Mouse (Mus musculus): Measurements from ENCODE around the gene Smarcal1. TPM values are rescaled to one million over a fixed set of nuclear protein-coding genes. Genes with fewer than 3 reads are reported as not detected.
A peak's percentile ranks its signal among the peaks of the same experiment; 100 is the strongest.

The Smarcal1 gene
- polyA plus RNA-seq (2014; fragmentation: Nextera tagmentation; extraction: Ambion mirVana): 33.5 and 34.2 TPM in 2 replicates

DNA sequence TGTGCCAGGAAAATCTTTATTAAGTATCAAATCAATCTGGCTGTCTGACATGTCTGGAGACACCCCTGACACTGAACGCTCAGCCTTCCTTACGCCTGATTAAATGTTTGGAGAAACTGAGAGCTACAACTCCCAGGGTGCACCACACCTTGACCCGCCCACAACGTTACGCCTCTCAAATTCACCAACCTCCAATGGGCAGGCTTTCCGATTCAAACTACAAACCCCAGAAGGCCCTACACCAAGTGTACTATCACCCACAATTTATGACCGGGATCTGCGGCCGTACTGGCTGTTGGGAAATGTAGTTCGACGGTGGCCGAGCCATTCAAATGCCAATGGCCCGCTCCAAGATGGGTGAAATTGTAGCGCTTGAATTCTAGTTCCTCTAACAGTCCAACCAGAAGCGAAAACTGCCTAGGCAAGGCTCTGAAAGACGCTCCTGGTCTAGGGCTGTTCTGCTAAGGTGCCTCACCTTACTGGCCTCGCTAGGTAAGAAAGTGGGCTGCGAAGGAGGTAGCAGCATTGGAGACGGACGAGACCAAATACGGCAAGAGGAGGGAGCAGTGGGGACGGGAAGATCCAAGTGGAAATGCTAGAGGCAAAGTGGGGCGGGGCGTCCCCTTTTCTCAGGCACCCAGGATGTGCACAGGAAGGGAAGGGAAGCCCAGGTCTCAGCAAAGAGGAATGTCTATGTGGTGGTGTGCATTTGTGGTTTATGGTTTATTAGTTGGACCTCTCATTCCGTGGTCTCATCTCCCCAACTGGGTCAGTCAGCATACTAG lies at the start of gene Smarcal1:
Gene Smarcal1, plus strand, starts transcription at position 305 of the 785 bp plus-strand sequence.
- ATAC-seq (ENCODE audit: insufficient read depth, low FRiP score, low TSS enrichment) (peak; percentile 99), DNase-seq (ENCODE audit: low spot score) (peak; percentile 94)
- under 1% methylated on average over 25 of the region's 25 CpGs for WGBS
- Histone ChIP-seq H3K4me3 (ENCODE audit: low read depth, low read length) (peak within 1 kb of the TSS; percentile 60), H3K4me2 (ENCODE audit: low read depth) (peak within 1 kb of the TSS; percentile 61), H3K36me3 (ENCODE audit: control insufficient read depth, insufficient read depth, low read length) (peaks cover 2% of the 10 kb centered on the region; the same call in 1 of the 2 replicates), H3K27me3 (ENCODE audit: control insufficient read depth, insufficient read depth, low read length) (no peaks in the 10 kb centered on the region), H3K27ac (ENCODE audit: low read depth, low read length) (peak within 1 kb of the TSS; percentile 68; the same call in 1 of the 2 replicates), H3K9ac (ENCODE audit: low read length) (peak within 1 kb of the TSS; percentile 69), H3K9me3 (ENCODE audit: control insufficient read depth, low read length) (no peaks in the 10 kb centered on the region), H3K4me1 (ENCODE audit: control insufficient read depth, insufficient read depth, low read length) (peaks cover 4% of the 10 kb centered on the region; the same call in 1 of the 2 replicates)

GRCm38 (mm10) chr1:72533439-72533838 lies 49.6 kb upstream of the Smarcal1 start:
- DNase-seq (ENCODE audit: low spot score): no peak
- H3K4me3 ChIP-seq (ENCODE audit: low read depth, low read length): peak overlapping the region; percentile 13; the same call in 1 of the 2 replicates
- H3K4me2 ChIP-seq (ENCODE audit: low read depth): peak overlapping the region; percentile 28
- H3K27me3 ChIP-seq (ENCODE audit: control insufficient read depth, insufficient read depth, low read length): peaks cover 8% of the 10 kb centered on the region; the same call in 1 of the 2 replicates
- H3K9ac ChIP-seq (ENCODE audit: low read length): no peak overlapping the region
- no peak for ATAC-seq (ENCODE audit: insufficient read depth, low FRiP score, low TSS enrichment)
- no peak overlapping the region for H3K27ac ChIP-seq (ENCODE audit: low read depth, low read length)
- H3K9me3 ChIP-seq (ENCODE audit: control insufficient read depth, low read length): no peaks in the 10 kb centered on the region
- peaks cover 9% of the 10 kb centered on the region; the same call in 1 of the 2 replicates for H3K4me1 ChIP-seq (ENCODE audit: control insufficient read depth, insufficient read depth, low read length)
- H3K36me3 ChIP-seq (ENCODE audit: control insufficient read depth, insufficient read depth, low read length): no peaks in the 10 kb centered on the region

DNA sequence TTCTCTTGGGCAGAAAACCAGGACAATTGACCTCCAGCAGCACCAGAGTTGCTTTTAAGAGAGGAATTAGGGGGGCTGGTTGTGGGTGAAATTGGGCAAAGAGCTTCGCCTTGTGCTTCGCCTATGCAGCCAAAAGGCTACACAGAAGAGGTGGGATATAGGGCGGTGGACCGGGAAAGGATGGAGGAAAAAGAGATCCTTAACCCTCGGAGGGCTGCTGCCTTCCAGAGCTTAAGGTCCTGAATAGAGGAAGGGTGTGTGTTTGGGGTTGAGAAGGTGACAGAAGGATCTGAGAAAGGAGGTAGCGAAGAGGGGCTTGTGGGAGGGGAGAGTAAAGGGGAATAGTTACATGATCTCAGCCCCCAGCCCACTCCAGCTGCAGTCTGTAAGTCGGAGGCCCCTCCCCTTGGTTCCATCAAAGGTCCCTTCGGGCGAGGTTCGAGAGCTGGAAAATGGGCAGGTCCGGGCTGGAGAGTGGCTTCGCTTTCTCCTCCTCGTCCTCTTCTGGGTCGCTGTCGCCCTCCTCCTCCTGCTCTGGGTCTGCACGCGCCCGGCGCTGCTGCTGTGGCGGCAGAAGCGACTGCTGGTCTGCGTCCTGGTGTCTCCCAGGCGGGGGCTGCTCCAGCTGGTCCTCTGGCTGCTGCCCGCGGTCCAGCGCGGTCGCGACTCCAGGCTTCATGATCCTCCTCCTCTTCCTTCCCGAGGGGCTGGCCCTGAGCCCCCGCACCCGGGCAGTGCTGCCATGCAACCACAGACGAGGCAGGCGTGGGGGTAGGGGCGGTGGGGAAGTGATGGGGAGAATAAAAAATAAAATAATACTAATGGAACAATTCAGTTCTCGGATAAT lies 47.1 kb upstream of the Smarcal1 start:
- DNase-seq (ENCODE audit: low spot score): peak; percentile 63
- H3K27me3 ChIP-seq (ENCODE audit: control insufficient read depth, insufficient read depth, low read length): peaks cover 8% of the 10 kb centered on the region; the same call in 1 of the 2 replicates
- H3K4me2 ChIP-seq (ENCODE audit: low read depth): peak overlapping the region; percentile 79
- H3K4me1 ChIP-seq (ENCODE audit: control insufficient read depth, insufficient read depth, low read length): peaks cover 9% of the 10 kb centered on the region; the same call in 1 of the 2 replicates
- H3K36me3 ChIP-seq (ENCODE audit: control insufficient read depth, insufficient read depth, low read length): no peaks in the 10 kb centered on the region
- WGBS: 2% methylated on average over 35 of the region's 36 CpGs
- peak overlapping the region; percentile 64 for H3K27ac ChIP-seq (ENCODE audit: low read depth, low read length)
- ATAC-seq (ENCODE audit: insufficient read depth, low FRiP score, low TSS enrichment): peak; percentile 70
- H3K4me3 ChIP-seq (ENCODE audit: low read depth, low read length): peak overlapping the region; percentile 33
- peak overlapping the region; percentile 57 for H3K9ac ChIP-seq (ENCODE audit: low read length)
- no peaks in the 10 kb centered on the region for H3K9me3 ChIP-seq (ENCODE audit: control insufficient read depth, low read length)

DNA sequence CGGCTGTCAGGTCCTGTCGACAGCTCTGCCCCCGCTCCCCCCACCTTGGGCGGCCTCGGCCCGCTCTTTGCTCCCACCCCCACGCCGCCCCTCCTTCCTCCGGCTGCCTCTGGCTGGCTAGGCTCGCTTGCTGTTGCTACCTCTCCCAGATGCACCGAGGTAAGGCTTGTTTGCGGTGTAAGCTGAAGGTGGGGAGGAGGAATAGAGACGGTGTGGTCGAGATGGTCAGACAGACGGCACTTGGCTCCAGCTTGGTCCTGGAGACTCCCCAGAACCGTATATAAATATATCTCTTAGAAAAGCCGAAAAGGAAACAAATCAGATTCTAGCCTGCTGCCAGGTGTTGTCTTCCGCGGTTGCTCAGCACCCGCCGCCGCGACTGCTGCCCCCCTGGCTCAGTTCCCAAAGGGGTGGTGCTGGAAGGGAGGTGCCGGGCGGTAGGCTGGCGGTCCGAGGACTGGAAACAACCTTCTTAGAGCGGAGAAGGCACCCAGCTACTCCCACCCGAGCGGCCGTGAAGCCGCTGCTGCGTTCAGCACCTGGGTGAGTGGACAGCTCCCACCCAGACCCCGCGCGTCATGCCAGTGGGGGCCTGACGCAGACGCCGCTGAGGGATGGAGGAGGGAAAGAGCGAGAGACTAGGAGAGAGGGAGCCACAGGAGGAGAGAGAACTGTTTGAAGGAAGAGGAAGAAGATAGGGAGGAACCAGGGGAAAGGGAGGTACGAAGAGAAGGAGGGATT lies 46.3 kb upstream of the Smarcal1 start, which contains the start of gene March4:
Gene March4, minus strand, starts transcription at position 320 of the 741 bp plus-strand sequence.
- no peaks in the 10 kb centered on the region for H3K36me3 ChIP-seq (ENCODE audit: control insufficient read depth, insufficient read depth, low read length)
- H3K27ac ChIP-seq (ENCODE audit: low read depth, low read length): peak within 1 kb of the TSS; percentile 64

DNA sequence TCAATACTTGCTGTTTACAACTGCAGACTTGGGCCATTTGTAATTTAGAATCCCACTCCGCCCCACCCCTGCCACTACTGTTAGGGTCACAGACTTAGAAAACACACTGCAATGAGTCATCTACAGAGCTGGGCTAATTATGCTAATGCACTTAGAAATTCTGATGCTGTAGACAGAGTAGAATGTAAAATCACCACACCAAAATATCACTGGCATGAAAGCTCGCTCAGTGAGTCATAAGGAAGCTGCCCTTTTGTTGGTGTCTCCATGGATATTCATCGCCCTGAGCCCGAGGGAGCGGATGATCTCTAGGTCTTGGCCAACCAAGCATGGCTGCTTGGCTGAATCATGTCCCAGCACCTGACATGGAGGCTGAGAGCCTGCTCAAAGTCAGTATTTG lies 44.8 kb upstream of the Smarcal1 start:
- peaks cover 8% of the 10 kb centered on the region; the same call in 1 of the 2 replicates for H3K27me3 ChIP-seq (ENCODE audit: control insufficient read depth, insufficient read depth, low read length)
- H3K9me3 ChIP-seq (ENCODE audit: control insufficient read depth, low read length): no peaks in the 10 kb centered on the region
- H3K27ac ChIP-seq (ENCODE audit: low read depth, low read length): no peak overlapping the region
- DNase-seq (ENCODE audit: low spot score): no peak
- no peak for ATAC-seq (ENCODE audit: insufficient read depth, low FRiP score, low TSS enrichment)
- H3K4me2 ChIP-seq (ENCODE audit: low read depth): no peak overlapping the region
- H3K36me3 ChIP-seq (ENCODE audit: control insufficient read depth, insufficient read depth, low read length): no peaks in the 10 kb centered on the region
- H3K9ac ChIP-seq (ENCODE audit: low read length): no peak overlapping the region
- WGBS: 80% methylated on average over 5 of the region's 5 CpGs
- H3K4me3 ChIP-seq (ENCODE audit: low read depth, low read length): no peak overlapping the region
- peaks cover 9% of the 10 kb centered on the region; the same call in 1 of the 2 replicates for H3K4me1 ChIP-seq (ENCODE audit: control insufficient read depth, insufficient read depth, low read length)

More for the DNA sequence above, 46.3 kb upstream of the Smarcal1 start, which contains the start of gene March4:
- peak within 1 kb of the TSS; percentile 79 for H3K4me2 ChIP-seq (ENCODE audit: low read depth)
- H3K9ac ChIP-seq (ENCODE audit: low read length): peak within 1 kb of the TSS; percentile 57
- H3K4me1 ChIP-seq (ENCODE audit: control insufficient read depth, insufficient read depth, low read length): peaks cover 9% of the 10 kb centered on the region; the same call in 1 of the 2 replicates
- DNase-seq (ENCODE audit: low spot score) (peak; percentile 79), ATAC-seq (ENCODE audit: insufficient read depth, low FRiP score, low TSS enrichment) (peak; percentile 69)
- peaks cover 8% of the 10 kb centered on the region; the same call in 1 of the 2 replicates for H3K27me3 ChIP-seq (ENCODE audit: control insufficient read depth, insufficient read depth, low read length)
- WGBS: under 1% methylated on average over 41 of the region's 41 CpGs
- peak within 1 kb of the TSS; percentile 33 for H3K4me3 ChIP-seq (ENCODE audit: low read depth, low read length)
- no peaks in the 10 kb centered on the region for H3K9me3 ChIP-seq (ENCODE audit: control insufficient read depth, low read length)

DNA sequence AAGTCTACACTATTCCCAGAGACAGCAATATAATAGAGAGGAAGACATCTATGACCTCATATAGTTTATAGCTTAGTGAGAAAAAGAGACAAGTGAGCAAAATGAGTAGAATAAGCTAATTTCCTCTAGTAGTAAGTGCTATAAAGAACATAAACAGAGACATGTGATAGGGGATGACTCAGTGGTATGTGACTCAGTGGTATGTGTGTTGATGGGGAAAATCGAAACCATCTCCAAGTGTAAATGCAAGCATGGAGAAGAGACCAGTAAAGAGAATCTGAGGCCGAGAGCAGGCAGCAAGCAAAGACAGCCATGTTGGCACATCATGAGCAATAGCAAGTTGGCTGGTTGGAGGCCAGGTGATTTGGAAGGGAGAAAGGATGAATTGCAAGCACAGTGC lies 32.7 kb upstream of the Smarcal1 start:
- ATAC-seq (ENCODE audit: insufficient read depth, low FRiP score, low TSS enrichment): no peak
- 92% methylated on average over 2 of the region's 2 CpGs for WGBS

DNA sequence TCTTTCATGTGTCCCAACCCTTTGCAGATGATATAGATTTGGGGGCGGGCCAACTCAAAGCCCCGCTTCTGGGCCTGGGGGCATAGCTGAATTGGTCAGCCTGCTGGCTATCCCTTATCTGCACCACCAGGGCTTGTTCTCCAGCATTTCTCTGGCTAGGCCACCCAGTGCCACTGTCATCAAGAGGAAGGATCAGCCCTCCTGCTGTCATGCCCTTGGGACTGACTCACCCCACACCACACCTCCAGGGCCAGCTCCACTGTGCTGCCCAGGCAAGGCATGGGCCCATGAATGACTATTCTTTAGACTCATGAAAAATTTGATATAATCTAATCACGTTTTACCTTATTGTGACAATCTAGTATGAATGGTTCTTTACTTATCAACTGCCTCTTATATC lies 26.6 kb upstream of the Smarcal1 start:
- Histone ChIP-seq H3K4me1 (ENCODE audit: control insufficient read depth, insufficient read depth, low read length) (no peaks in the 10 kb centered on the region), H3K4me3 (ENCODE audit: low read depth, low read length) (no peak overlapping the region), H3K27ac (ENCODE audit: low read depth, low read length) (no peak overlapping the region), H3K4me2 (ENCODE audit: low read depth) (no peak overlapping the region), H3K9ac (ENCODE audit: low read length) (no peak overlapping the region), H3K27me3 (ENCODE audit: control insufficient read depth, insufficient read depth, low read length) (no peaks in the 10 kb centered on the region), H3K9me3 (ENCODE audit: control insufficient read depth, low read length) (no peaks in the 10 kb centered on the region), H3K36me3 (ENCODE audit: control insufficient read depth, insufficient read depth, low read length) (no peaks in the 10 kb centered on the region)
- no peak for DNase-seq (ENCODE audit: low spot score)
- WGBS: 91% methylated on average over 3 of the region's 3 CpGs
- ATAC-seq (ENCODE audit: insufficient read depth, low FRiP score, low TSS enrichment): no peak

More for the DNA sequence above, 32.7 kb upstream of the Smarcal1 start:
- H3K27me3 ChIP-seq (ENCODE audit: control insufficient read depth, insufficient read depth, low read length): no peaks in the 10 kb centered on the region
- no peak overlapping the region for H3K27ac ChIP-seq (ENCODE audit: low read depth, low read length)
- no peak overlapping the region for H3K4me2 ChIP-seq (ENCODE audit: low read depth)
- H3K36me3 ChIP-seq (ENCODE audit: control insufficient read depth, insufficient read depth, low read length): no peaks in the 10 kb centered on the region
- no peak overlapping the region for H3K4me3 ChIP-seq (ENCODE audit: low read depth, low read length)
- H3K4me1 ChIP-seq (ENCODE audit: control insufficient read depth, insufficient read depth, low read length): no peaks in the 10 kb centered on the region
- no peak overlapping the region for H3K9ac ChIP-seq (ENCODE audit: low read length)
- DNase-seq (ENCODE audit: low spot score): no peak
- H3K9me3 ChIP-seq (ENCODE audit: control insufficient read depth, low read length): no peaks in the 10 kb centered on the region

- H3K9ac ChIP-seq (ENCODE audit: low read length): no peak overlapping the region
- no peak overlapping the region for H3K27ac ChIP-seq (ENCODE audit: low read depth, low read length)
- H3K4me3 ChIP-seq (ENCODE audit: low read depth, low read length): no peak overlapping the region
- DNase-seq (ENCODE audit: low spot score): no peak
- H3K27me3 ChIP-seq (ENCODE audit: control insufficient read depth, insufficient read depth, low read length): no peaks in the 10 kb centered on the region
- no peaks in the 10 kb centered on the region for H3K36me3 ChIP-seq (ENCODE audit: control insufficient read depth, insufficient read depth, low read length)
- H3K4me1 ChIP-seq (ENCODE audit: control insufficient read depth, insufficient read depth, low read length): no peaks in the 10 kb centered on the region
- ATAC-seq (ENCODE audit: insufficient read depth, low FRiP score, low TSS enrichment): no peak
- no peaks in the 10 kb centered on the region for H3K9me3 ChIP-seq (ENCODE audit: control insufficient read depth, low read length)
- 42% methylated on average over 2 of the region's 2 CpGs for WGBS
- H3K4me2 ChIP-seq (ENCODE audit: low read depth): no peak overlapping the region
Observed at GRCm38 (mm10) chr1:72558625-72559024, 24.4 kb upstream of the Smarcal1 start.

Data from neural tube, embryonic 11.5 days (tissue).